Mouse (Mus musculus) hindbrain, embryonic 12.5 days (tissue): ENCODE measurements at regions not wholly inside any gene's neighbourhood (a gene's known extent, or its start where the extent isn't known, plus 50 kb on each side); places are given as distances from the start of the nearest gene placed in this dataset.

Experiments used
- ATAC-seq: fragments of 200-750 bp; cut with Nextera tagmentation; 2 replicates; pipeline ENCODE4 v1.8.0; 2017; ENCODE audit warnings: moderate TSS enrichment; ENCODE audit not compliant: low FRiP score
- H3K27ac ChIP-seq: fragments of 300-500 bp; sonication (generic); 2 replicates; pipeline ENCODE4 v1.5.1; 2016; ENCODE audit warnings: mild to moderate bottlenecking
- H3K27me3 ChIP-seq: fragments of 300-500 bp; sonication (generic); 2 replicates; pipeline ENCODE4 v1.6.1; 2016; ENCODE audit warnings: mild to moderate bottlenecking
- H3K36me3 ChIP-seq: fragments of 300-500 bp; sonication (generic); 2 replicates; pipeline ENCODE4 v1.6.1; 2016; ENCODE audit warnings: mild to moderate bottlenecking
- H3K4me1 ChIP-seq: fragments of 300-500 bp; sonication (generic); 2 replicates; pipeline ENCODE4 v1.6.1; 2016
- H3K4me2 ChIP-seq: fragments of 300-500 bp; sonication (generic); replicated peaks from 2 replicates; pipeline ENCODE4 v1.6.1; 2016; ENCODE audit warnings: mild to moderate bottlenecking
- H3K4me3 ChIP-seq: fragments of 300-500 bp; sonication (generic); 2 replicates; pipeline ENCODE4 v1.5.1; 2016; ENCODE audit warnings: mild to moderate bottlenecking
- H3K9ac ChIP-seq: fragments of 300-500 bp; sonication (generic); 2 replicates; pipeline ENCODE4 v1.6.1; 2016; ENCODE audit warnings: mild to moderate bottlenecking, moderate library complexity
- H3K9me3 ChIP-seq: fragments of 300-500 bp; sonication (generic); replicated peaks from 2 replicates; pipeline ENCODE4 v1.6.1; 2016; ENCODE audit warnings: mild to moderate bottlenecking
- WGBS: fragments of 180-500 bp; shearing (Covaris S2); methylation state at CpG from one replicate; pipeline ENCODE4 v1.1.7; 2016; 5-methylcytosine and 5-hydroxymethylcytosine counted together

DNA sequence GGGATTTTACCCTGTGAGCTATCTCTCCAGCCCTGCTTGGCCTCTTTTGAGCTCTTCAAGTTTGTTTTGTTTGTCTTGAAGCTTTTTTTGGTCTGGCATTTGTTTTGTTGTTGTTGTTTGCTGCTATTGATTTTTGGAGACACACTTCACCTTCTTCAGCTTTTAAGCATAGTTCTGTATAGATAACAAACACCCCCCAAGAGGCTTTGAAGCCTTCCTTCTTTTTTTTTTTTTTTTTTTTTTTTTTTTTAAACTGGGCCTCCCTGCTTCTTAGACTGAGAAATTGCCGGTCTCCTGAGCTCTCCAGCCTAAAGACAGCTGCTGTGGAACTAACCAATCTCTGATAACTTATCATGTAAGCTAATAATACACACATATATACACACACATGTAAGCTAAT, 58.2 kb upstream of the Bmp2k start:
- Histone ChIP-seq H3K27me3 (no peaks in the 10 kb centered on the region), H3K4me3 (no peak overlapping the region), H3K27ac (no peak overlapping the region), H3K4me1 (peaks cover 17% of the 10 kb centered on the region), H3K36me3 (no peaks in the 10 kb centered on the region), H3K9me3 (no peaks in the 10 kb centered on the region), H3K9ac (no peak overlapping the region), H3K4me2 (no peak overlapping the region)
- WGBS, result 72% methylated on average over 1 of the region's 1 CpGs
- no peak for ATAC-seq

DNA sequence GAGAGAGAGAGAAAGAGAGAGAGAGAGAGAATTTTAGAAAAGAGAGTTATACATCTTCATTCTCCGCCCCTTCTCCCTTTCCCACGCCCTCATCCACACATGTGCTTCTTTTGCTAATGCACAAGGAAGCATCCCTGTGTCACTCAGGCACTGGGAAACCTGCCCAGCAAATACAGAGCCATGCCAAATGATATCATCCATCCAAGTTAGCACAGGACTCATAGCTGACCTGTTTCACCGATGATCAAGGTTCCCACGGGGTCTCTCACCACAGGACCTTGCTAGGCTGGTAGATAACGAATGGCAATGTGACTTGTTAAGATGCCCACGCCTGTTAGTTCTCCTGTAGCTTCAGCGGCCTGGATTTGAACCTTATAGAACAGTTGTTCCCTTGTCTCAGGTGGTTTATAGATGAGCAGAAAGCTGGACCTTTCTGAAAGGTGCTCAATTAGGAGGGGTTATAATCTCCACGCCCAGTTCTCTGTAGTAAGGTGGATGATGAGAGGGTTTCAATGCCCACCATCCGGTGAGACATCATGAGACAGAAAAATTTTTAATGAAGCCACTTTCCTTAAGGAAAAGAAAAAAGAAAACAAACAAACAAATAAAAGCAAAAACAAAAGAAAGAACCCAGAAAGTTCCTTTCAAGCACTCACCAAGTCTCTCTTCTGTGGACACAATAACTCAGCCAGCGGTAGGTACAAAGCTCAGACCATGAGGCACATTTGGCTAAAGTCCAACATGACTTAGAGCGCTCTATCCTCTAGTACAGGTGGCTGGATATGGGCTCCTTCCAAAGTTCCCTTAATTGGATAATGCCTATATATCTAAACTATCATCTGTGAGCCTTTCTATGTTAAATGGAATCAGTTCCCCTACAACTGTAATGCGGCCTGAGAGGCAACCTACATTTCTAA, 57.1 kb upstream of the Bmp2k start:
- Histone ChIP-seq H3K27ac (peak overlapping the region; percentile 68), H3K4me1 (peaks cover 17% of the 10 kb centered on the region), H3K27me3 (no peaks in the 10 kb centered on the region), H3K4me2 (no peak overlapping the region), H3K4me3 (no peak overlapping the region), H3K9me3 (no peaks in the 10 kb centered on the region), H3K36me3 (no peaks in the 10 kb centered on the region), H3K9ac (no peak overlapping the region)
- WGBS, result 82% methylated on average over 12 of the region's 12 CpGs
- ATAC-seq, result no peak; the same call in 1 of the 2 replicates

DNA sequence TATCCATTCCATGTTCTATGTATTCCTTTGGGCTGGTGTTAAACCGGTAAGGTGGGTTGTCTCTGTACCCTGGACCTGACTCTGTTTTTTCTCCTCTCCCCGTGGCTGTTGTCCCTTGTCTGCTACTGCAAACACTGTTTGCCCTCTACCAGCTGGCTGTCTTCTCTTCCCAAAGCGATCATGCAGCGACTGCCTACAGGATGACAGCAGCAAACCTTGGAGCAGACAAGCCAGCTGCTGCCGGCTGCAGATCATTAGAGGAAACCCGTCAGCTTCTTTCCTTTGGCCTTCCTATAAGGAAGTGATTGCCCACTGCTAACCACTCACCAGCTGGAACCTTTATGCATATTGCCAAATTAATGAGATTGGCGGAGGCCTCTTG, 56.4 kb upstream of the Bmp2k start:
- ATAC-seq, result peak; percentile 74
- Histone ChIP-seq H3K4me3 (no peak overlapping the region), H3K9ac (no peak overlapping the region), H3K36me3 (no peaks in the 10 kb centered on the region), H3K27me3 (no peaks in the 10 kb centered on the region), H3K27ac (peak overlapping the region; percentile 68), H3K9me3 (no peaks in the 10 kb centered on the region), H3K4me1 (peaks cover 17% of the 10 kb centered on the region), H3K4me2 (no peak overlapping the region)
- WGBS, result 50% methylated on average over 7 of the region's 7 CpGs

DNA sequence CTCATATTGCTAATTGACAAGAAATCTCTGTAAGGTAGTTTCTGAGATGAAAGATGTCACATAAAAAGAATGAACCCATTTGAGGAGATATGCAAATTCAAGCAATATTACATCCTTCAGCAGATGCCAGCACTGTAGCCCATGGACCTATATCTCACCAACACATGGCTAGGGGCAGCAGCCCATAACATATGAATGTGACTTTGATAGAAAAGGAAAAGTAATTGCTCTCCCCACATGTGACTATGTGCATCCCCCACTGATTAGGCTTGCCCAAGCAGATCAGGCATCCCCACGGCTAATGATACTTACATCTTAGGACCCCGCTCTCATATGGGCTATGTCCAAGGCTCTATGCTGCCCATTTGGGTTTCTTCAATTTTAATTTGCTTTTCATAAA, 56.0 kb upstream of the Bmp2k start:
- Histone ChIP-seq H3K4me1 (peaks cover 17% of the 10 kb centered on the region), H3K4me3 (no peak overlapping the region), H3K4me2 (no peak overlapping the region), H3K36me3 (no peaks in the 10 kb centered on the region), H3K9ac (no peak overlapping the region), H3K27ac (peak overlapping the region; percentile 68), H3K9me3 (no peaks in the 10 kb centered on the region), H3K27me3 (no peaks in the 10 kb centered on the region)
- 62% methylated on average over 2 of the region's 2 CpGs for WGBS
- ATAC-seq, result peak; percentile 80
